Mouse (Mus musculus): ENCODE results near the gene Hoxd13. TPM values are rescaled to one million over a fixed set of nuclear protein-coding genes. Genes with fewer than 3 reads are reported as not detected.
A peak's percentile ranks its signal among the peaks of the same experiment; 100 is the strongest.

Hoxd13 gene
- polyA plus RNA-seq, 2 experiments = 0.29 TPM; not detected in 1

DNA sequence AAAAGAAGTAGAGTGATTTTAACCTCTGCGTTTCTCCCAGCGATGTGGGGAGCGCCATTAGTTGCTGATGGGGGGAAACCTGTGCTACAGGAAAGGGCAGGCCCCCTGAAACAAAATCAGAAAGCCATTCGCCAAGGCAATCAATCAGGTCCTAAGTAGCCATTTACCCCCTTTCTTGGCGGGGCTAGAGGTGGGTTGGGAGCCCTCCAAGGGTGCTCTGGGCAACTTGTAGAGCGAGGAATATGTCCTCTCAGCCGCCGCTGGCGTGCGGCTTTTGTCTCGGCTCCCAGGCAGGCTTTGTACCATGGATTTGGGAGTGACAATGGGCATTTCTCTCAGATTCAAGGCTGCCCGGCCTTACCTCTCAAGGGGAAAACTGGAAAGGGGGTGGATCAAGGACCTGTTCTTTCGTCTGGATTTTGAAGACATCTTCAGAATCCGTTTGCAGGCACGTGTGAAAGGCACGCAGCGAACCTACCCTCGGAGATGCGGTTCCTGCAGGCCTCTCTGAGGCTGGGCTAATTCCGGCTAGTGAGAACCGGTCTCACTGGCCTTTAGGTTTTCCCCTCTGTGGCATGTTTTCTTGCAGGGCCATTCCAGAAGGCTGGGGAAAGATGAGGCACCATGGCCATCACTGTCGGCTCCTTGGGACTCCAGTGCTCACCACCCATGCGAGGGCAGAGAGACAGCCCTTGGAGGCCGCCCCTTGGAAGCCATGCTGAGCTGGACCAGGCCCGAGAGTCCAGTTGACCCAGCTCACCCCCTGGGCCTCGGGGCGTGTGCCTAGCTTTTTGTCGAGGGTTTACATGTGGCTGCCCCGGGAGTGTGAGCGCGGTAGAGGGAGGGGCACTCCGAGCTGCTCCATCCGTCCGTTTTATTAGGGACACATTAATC, 28.6 kb downstream of the Hoxd13 start:
- Histone ChIP-seq H3K9ac (replicated peaks) (no peak overlapping the region), H3K4me1 (replicated peaks; ENCODE audit: control insufficient read depth in 2 of 2, insufficient read depth in 2 of 2, low read length in 1 of 2) (no peaks in the 10 kb centered on the region), H3K4me3 (ENCODE audit: insufficient read depth in 1 of 2, low read depth in 2 of 2, low read length in 2 of 2) (no peak overlapping the region), H3K36me3 (replicated peaks; ENCODE audit: control insufficient read depth, insufficient read depth, low read depth) (no peaks in the 10 kb centered on the region), H3K4me2 (ENCODE audit: low read depth) (no peak overlapping the region), H3K27me3 (ENCODE audit: control insufficient read depth, insufficient read depth, low read length) (peaks cover 100% of the 10 kb centered on the region), H3K9me3 (ENCODE audit: control insufficient read depth, low read length) (no peaks in the 10 kb centered on the region), H3K27ac (no peak overlapping the region)
- ATAC-seq (ENCODE audit: insufficient read depth) (no peak), DNase-seq (ENCODE audit: low read depth in 3 of 3, low spot score in 3 of 3) (no peak)
- 3% methylated on average over 34 of the region's 34 CpGs for WGBS (ENCODE audit: insufficient replicate concordance)
- TF ChIP-seq EP300 (IDR thresholded peaks at IDR 0.05; ENCODE audit: low read depth) (no peak), CTCF (IDR thresholded peaks at IDR 0.05; ENCODE audit: low read depth) (no peak)

GRCm38 (mm10) chr2:74697567-74698121, 29.5 kb downstream of the Hoxd13 start, which contains the start of gene Hoxd9:
Hoxd9 (plus strand) TSS chr2:74697727.
- Histone ChIP-seq H3K36me3 (replicated peaks; ENCODE audit: control insufficient read depth, insufficient read depth, low read depth) (no peaks in the 10 kb centered on the region), H3K9ac (replicated peaks) (no peak within 1 kb of the TSS), H3K27ac (no peak within 1 kb of the TSS), H3K9me3 (ENCODE audit: control insufficient read depth, low read length) (no peaks in the 10 kb centered on the region), H3K4me3 (ENCODE audit: insufficient read depth in 1 of 2, low read depth in 2 of 2, low read length in 2 of 2) (peak within 1 kb of the TSS in 1 of 2 experiments; percentile 27; a peak in 2 of 4 replicates), H3K27me3 (ENCODE audit: control insufficient read depth, insufficient read depth, low read length) (peaks cover 99% of the 10 kb centered on the region), H3K4me2 (ENCODE audit: low read depth) (peak within 1 kb of the TSS; percentile 34), H3K4me1 (replicated peaks; ENCODE audit: control insufficient read depth in 2 of 2, insufficient read depth in 2 of 2, low read length in 1 of 2) (no peaks in the 10 kb centered on the region)
- under 1% methylated on average over 43 of the region's 43 CpGs for WGBS (ENCODE audit: insufficient replicate concordance)
- no peak for ATAC-seq (ENCODE audit: insufficient read depth)
- no peak for DNase-seq (ENCODE audit: low read depth in 3 of 3, low spot score in 3 of 3)
- TF ChIP-seq EP300 (IDR thresholded peaks at IDR 0.05; ENCODE audit: low read depth) = no peak
- no peak for TF ChIP-seq CTCF (IDR thresholded peaks at IDR 0.05; ENCODE audit: low read depth)

DNA sequence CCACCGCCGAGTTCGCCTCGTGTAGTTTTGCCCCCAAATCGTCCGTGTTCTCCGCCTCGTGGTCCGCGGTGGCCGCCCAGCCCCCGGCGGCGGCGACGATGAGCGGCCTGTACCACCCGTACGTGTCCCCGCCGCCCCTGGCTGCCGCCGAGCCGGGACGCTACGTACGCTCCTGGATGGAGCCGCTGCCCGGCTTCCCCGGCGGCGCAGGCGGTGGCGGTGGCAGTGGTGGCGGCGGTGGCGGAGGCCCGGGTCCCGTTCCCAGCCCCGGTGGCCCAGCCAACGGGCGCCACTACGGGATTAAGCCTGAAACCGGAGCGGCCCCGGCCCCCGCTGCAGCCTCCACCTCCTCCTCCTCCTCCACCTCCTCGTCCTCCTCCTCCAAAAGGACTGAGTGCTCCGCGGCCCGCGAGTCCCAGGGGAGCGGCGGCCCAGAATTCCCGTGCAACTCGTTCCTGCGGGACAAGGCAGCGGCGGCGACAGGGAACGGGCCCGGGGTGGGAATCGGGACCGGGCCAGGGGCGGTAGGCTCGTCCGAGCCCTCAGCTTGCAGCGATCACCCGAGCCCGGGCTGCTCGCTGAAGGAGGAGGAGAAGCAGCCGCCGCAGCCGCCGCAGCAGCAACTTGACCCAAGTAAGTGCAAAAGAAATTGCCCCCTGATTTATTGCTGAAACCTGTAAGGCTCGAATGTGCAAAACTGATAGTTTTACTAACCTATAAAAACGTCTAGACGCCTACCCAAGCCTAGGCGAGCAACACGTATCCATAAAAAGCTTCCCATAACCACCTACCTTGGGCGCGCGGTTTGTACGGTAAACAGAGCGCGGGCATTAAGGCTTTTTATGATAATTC, 30.3 kb downstream of the Hoxd13 start:
- ATAC-seq (ENCODE audit: insufficient read depth) (no peak), DNase-seq (ENCODE audit: low read depth in 3 of 3, low spot score in 3 of 3) (no peak)
- no peak for TF ChIP-seq EP300 (IDR thresholded peaks at IDR 0.05; ENCODE audit: low read depth)
- TF ChIP-seq CTCF (IDR thresholded peaks at IDR 0.05; ENCODE audit: low read depth) = no peak
- Histone ChIP-seq H3K4me3 (ENCODE audit: insufficient read depth in 1 of 2, low read depth in 2 of 2, low read length in 2 of 2) (no peak overlapping the region; a peak in 1 of 4 replicates), H3K9ac (replicated peaks) (no peak overlapping the region), H3K4me2 (ENCODE audit: low read depth) (peak overlapping the region; percentile 34), H3K36me3 (replicated peaks; ENCODE audit: control insufficient read depth, insufficient read depth, low read depth) (no peaks in the 10 kb centered on the region), H3K27me3 (ENCODE audit: control insufficient read depth, insufficient read depth, low read length) (peaks cover 99% of the 10 kb centered on the region), H3K4me1 (replicated peaks; ENCODE audit: control insufficient read depth in 2 of 2, insufficient read depth in 2 of 2, low read length in 1 of 2) (no peaks in the 10 kb centered on the region), H3K9me3 (ENCODE audit: control insufficient read depth, low read length) (no peaks in the 10 kb centered on the region), H3K27ac (no peak overlapping the region)
- 1% methylated on average over 76 of the region's 86 CpGs for WGBS (ENCODE audit: insufficient replicate concordance)

GRCm38 (mm10) chr2:74699053-74699430, 30.9 kb downstream of the Hoxd13 start:
- Histone ChIP-seq H3K9ac (replicated peaks) (no peak overlapping the region), H3K36me3 (replicated peaks; ENCODE audit: control insufficient read depth, insufficient read depth, low read depth) (no peaks in the 10 kb centered on the region), H3K4me3 (ENCODE audit: insufficient read depth in 1 of 2, low read depth in 2 of 2, low read length in 2 of 2) (no peak overlapping the region), H3K4me2 (ENCODE audit: low read depth) (no peak overlapping the region), H3K27ac (no peak overlapping the region), H3K9me3 (ENCODE audit: control insufficient read depth, low read length) (no peaks in the 10 kb centered on the region), H3K27me3 (ENCODE audit: control insufficient read depth, insufficient read depth, low read length) (peaks cover 99% of the 10 kb centered on the region), H3K4me1 (replicated peaks; ENCODE audit: control insufficient read depth in 2 of 2, insufficient read depth in 2 of 2, low read length in 1 of 2) (no peaks in the 10 kb centered on the region)
- DNase-seq (ENCODE audit: low read depth in 3 of 3, low spot score in 3 of 3) (no peak), ATAC-seq (ENCODE audit: insufficient read depth) (no peak)
- TF ChIP-seq EP300 (IDR thresholded peaks at IDR 0.05; ENCODE audit: low read depth) (no peak), CTCF (IDR thresholded peaks at IDR 0.05; ENCODE audit: low read depth) (no peak)
- 3% methylated on average over 17 of the region's 17 CpGs for WGBS (ENCODE audit: insufficient replicate concordance)
